Mouse (Mus musculus): ENCODE results near the gene Psmd11.

DNA sequence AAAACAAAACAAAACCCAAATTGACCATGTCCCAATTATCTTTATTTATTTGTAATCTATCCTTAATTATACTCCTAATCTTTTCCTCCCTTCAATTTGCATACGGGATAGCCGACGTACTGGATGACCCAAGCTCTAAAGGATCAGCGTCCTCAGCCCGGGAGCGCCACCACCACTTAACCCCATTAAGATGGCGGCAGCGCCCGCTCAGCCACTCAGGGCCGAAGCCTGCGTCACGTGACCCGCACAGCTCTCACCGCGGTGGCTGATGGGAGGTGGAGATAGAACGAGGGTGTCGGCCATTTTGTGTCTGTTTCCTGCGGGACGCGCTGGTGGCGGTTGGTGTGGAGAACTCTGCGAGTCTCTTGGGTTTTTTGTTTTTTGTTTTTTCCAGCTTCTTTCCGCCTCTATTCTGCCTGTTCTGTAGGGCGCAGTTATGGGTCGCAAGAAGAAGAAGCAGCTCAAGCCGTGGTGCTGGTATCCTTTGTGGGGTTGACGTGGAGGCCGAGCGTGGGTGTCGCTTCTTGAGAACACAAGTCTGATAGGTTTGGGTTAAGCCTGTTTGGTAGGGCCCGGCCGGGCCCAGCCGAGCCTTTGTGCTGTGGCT lies 45.3 kb upstream of the Psmd11 start, which contains the start of gene Zfp207:
- TF ChIP-seq CTCF (IDR thresholded peaks at IDR 0.05; ENCODE audit: low read depth, low read length): no peak
- TF ChIP-seq GATA1 (IDR thresholded peaks at IDR 0.05; ENCODE audit: borderline replicate concordance, low read length): no peak

All from G1E (cell line).